Mouse (Mus musculus): ENCODE measurements around the gene Gpr61.

DNA sequence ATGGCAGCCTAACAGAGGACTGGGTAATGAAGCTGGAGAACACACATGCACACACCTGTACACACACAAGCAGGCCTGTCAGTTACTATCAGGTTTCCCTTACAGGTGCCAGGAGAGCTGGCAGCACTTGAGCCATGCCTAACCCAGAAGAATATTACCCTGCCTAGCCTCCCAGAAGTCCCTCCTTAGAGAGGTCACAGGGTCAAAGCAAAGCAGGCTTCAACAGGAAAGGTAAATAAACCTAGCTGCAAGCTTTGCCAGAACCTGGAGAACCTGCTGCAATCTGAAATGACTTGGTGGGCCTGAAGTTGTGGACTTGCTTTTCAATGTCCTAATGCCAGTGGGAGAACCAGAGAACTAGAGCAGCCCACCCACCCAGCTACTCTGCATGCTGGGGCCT lies 47.8 kb upstream of the Gpr61 start:
- TF ChIP-seq HCFC1 (IDR thresholded peaks at IDR 0.05; ENCODE audit: borderline replicate concordance, insufficient read depth, low read length) (no peak), ZC3H11A (IDR thresholded peaks at IDR 0.05; ENCODE audit: borderline replicate concordance, low read depth, low read length) (no peak), ZNF384 (IDR thresholded peaks at IDR 0.05; ENCODE audit: low read depth, low read length) (no peak), MAFK (IDR thresholded peaks at IDR 0.05; ENCODE audit: insufficient read depth, low read depth, low read length) (no peak), CHD2 (IDR thresholded peaks at IDR 0.05; ENCODE audit: low read depth, low read length) (no peak)

All from ES-E14 (cell line).